Mouse (Mus musculus): Measurements from ENCODE around the gene Olfr1049. TPM values are rescaled to one million over a fixed set of nuclear protein-coding genes. Genes with fewer than 3 reads are reported as not detected.

Olfr1049 gene
- not detected for polyA plus RNA-seq (2015; fragmentation: Illumina TruSeq; extraction: RNeasy Lipid Tissue Mini Kit (QIAGEN cat#74804); ENCODE audit: insufficient read depth, low replicate concordance)

GRCm38 (mm10) chr2:86258228-86258627, at the start of gene Olfr1049:
Olfr1049 (minus strand) TSS chr2:86258328.

GRCm38 (mm10) chr2:86292155-86292554, 34.0 kb upstream of the Olfr1049 start, which contains the start of gene Olfr1052:
Olfr1052 (plus strand) TSS chr2:86292455.

DNA sequence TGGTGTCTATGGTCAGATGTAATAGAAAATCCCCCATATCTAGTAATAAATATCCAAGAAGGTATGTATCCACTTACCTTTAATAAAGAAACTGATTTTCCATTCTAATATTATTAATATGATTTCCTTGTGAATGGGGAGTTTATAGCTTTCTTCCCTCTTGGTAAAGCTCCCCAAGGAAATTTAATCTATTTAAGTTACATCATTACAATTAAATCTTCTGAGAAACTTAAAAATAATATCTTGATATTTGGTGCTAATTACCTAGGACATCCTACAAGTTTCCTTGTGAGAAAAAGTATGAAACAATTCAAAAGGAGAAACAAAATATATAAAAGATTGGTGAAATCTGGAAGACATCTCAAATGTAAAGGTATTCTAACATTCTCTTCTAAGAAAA, 20.9 kb upstream of the Olfr1049 start, which contains the start of gene Olfr1051:
TSS of gene Olfr1051 (minus strand) at position 101 of the 400 bp plus-strand sequence.

DNA sequence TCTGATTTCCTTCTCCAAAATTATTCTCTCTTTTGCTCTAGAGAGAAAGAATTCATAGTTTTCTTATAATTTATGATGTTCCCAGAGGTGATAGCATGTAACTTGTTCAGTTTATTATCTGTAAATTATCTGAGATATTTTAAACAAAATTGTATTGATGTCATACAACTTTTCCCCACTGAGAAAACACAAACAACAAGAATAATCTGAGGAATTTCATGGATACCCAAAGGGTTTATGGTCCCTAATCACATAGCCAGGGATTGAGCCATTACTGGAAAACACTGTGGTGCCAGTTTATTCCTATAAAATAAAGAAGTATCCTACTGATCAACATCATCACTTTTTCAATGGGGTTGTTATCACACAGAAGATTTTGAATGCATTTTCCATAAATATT, 17.9 kb downstream of the Olfr1049 start, which contains the start of gene Olfr1048:
TSS of gene Olfr1048 (minus strand) at position 101 of the 400 bp plus-strand sequence.

DNA sequence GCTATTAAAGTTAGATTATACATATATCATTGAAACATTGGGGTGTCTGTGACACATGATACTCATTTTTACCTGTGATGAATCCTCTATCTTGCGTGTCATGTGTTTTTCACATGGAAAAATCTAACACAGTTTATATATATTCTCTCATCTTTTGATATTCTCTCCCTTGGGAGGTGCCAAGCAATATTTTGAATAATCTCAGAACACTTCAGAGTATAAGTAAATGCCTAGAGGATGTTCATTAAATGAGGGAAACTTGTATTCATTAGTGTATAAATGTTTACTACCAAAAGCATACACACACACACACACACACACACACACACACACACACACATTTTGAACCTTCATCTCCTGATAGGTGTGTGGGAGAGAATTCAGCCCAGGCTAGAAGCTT, 26.8 kb downstream of the Olfr1049 start, which contains the start of gene Olfr1047:
TSS of gene Olfr1047 (minus strand) at position 101 of the 400 bp plus-strand sequence.

GRCm38 (mm10) chr2:86219214-86219613, 38.9 kb downstream of the Olfr1049 start, which contains the start of gene Olfr1046:
Olfr1046 (minus strand) TSS chr2:86219314.

Other genes starting within 250 kb of the Olfr1049 start
- gene Olfr1033, start 237.7 kb downstream of the Olfr1049 start, polyA plus RNA-seq (2015; fragmentation: Illumina TruSeq; extraction: RNeasy Lipid Tissue Mini Kit (QIAGEN cat#74804); ENCODE audit: insufficient read depth, low replicate concordance): 3.5 TPM
- 0.54 TPM for gene Olfr1034, start 212.5 kb downstream of the Olfr1049 start, polyA plus RNA-seq (2015; fragmentation: Illumina TruSeq; extraction: RNeasy Lipid Tissue Mini Kit (QIAGEN cat#74804); ENCODE audit: insufficient read depth, low replicate concordance)
- gene Olfr1036, start 184.3 kb downstream of the Olfr1049 start, polyA plus RNA-seq (2015; fragmentation: Illumina TruSeq; extraction: RNeasy Lipid Tissue Mini Kit (QIAGEN cat#74804); ENCODE audit: insufficient read depth, low replicate concordance): not detected
- not detected for gene Olfr1037, start 170.9 kb downstream of the Olfr1049 start, polyA plus RNA-seq (2015; fragmentation: Illumina TruSeq; extraction: RNeasy Lipid Tissue Mini Kit (QIAGEN cat#74804); ENCODE audit: insufficient read depth, low replicate concordance)
- not detected for gene Olfr1039, start 122.4 kb downstream of the Olfr1049 start, polyA plus RNA-seq (2015; fragmentation: Illumina TruSeq; extraction: RNeasy Lipid Tissue Mini Kit (QIAGEN cat#74804); ENCODE audit: insufficient read depth, low replicate concordance)
- not detected for gene Olfr1040, start 111.6 kb downstream of the Olfr1049 start, polyA plus RNA-seq (2015; fragmentation: Illumina TruSeq; extraction: RNeasy Lipid Tissue Mini Kit (QIAGEN cat#74804); ENCODE audit: insufficient read depth, low replicate concordance)
- gene Olfr1042, start 96.5 kb downstream of the Olfr1049 start, polyA plus RNA-seq (2015; fragmentation: Illumina TruSeq; extraction: RNeasy Lipid Tissue Mini Kit (QIAGEN cat#74804); ENCODE audit: insufficient read depth, low replicate concordance): not detected
- not detected for gene Olfr1043, start 90.8 kb downstream of the Olfr1049 start, polyA plus RNA-seq (2015; fragmentation: Illumina TruSeq; extraction: RNeasy Lipid Tissue Mini Kit (QIAGEN cat#74804); ENCODE audit: insufficient read depth, low replicate concordance)
- not detected for gene Olfr1044, start 80.5 kb downstream of the Olfr1049 start, polyA plus RNA-seq (2015; fragmentation: Illumina TruSeq; extraction: RNeasy Lipid Tissue Mini Kit (QIAGEN cat#74804); ENCODE audit: insufficient read depth, low replicate concordance)
- not detected for gene Olfr52, start 72.6 kb downstream of the Olfr1049 start, polyA plus RNA-seq (2015; fragmentation: Illumina TruSeq; extraction: RNeasy Lipid Tissue Mini Kit (QIAGEN cat#74804); ENCODE audit: insufficient read depth, low replicate concordance)
- not detected for gene Olfr1045, start 55.3 kb downstream of the Olfr1049 start, polyA plus RNA-seq (2015; fragmentation: Illumina TruSeq; extraction: RNeasy Lipid Tissue Mini Kit (QIAGEN cat#74804); ENCODE audit: insufficient read depth, low replicate concordance)
- gene Olfr1046, start 39.0 kb downstream of the Olfr1049 start, polyA plus RNA-seq (2015; fragmentation: Illumina TruSeq; extraction: RNeasy Lipid Tissue Mini Kit (QIAGEN cat#74804); ENCODE audit: insufficient read depth, low replicate concordance): not detected
- gene Olfr1047, start 26.9 kb downstream of the Olfr1049 start, polyA plus RNA-seq (2015; fragmentation: Illumina TruSeq; extraction: RNeasy Lipid Tissue Mini Kit (QIAGEN cat#74804); ENCODE audit: insufficient read depth, low replicate concordance): not detected
- not detected for gene Olfr1048, start 18.0 kb downstream of the Olfr1049 start, polyA plus RNA-seq (2015; fragmentation: Illumina TruSeq; extraction: RNeasy Lipid Tissue Mini Kit (QIAGEN cat#74804); ENCODE audit: insufficient read depth, low replicate concordance)
- gene Olfr1051, start 20.8 kb upstream of the Olfr1049 start, polyA plus RNA-seq (2015; fragmentation: Illumina TruSeq; extraction: RNeasy Lipid Tissue Mini Kit (QIAGEN cat#74804); ENCODE audit: insufficient read depth, low replicate concordance): not detected
- not detected for gene Olfr1052, start 34.1 kb upstream of the Olfr1049 start, polyA plus RNA-seq (2015; fragmentation: Illumina TruSeq; extraction: RNeasy Lipid Tissue Mini Kit (QIAGEN cat#74804); ENCODE audit: insufficient read depth, low replicate concordance)
- gene Olfr1053, start 57.0 kb upstream of the Olfr1049 start, polyA plus RNA-seq (2015; fragmentation: Illumina TruSeq; extraction: RNeasy Lipid Tissue Mini Kit (QIAGEN cat#74804); ENCODE audit: insufficient read depth, low replicate concordance): not detected
- gene Olfr1054, start 77.1 kb upstream of the Olfr1049 start, polyA plus RNA-seq (2015; fragmentation: Illumina TruSeq; extraction: RNeasy Lipid Tissue Mini Kit (QIAGEN cat#74804); ENCODE audit: insufficient read depth, low replicate concordance): not detected
- gene Olfr1055, start 92.0 kb upstream of the Olfr1049 start, polyA plus RNA-seq (2015; fragmentation: Illumina TruSeq; extraction: RNeasy Lipid Tissue Mini Kit (QIAGEN cat#74804); ENCODE audit: insufficient read depth, low replicate concordance): not detected
- not detected for gene Olfr1056, start 104.1 kb upstream of the Olfr1049 start, polyA plus RNA-seq (2015; fragmentation: Illumina TruSeq; extraction: RNeasy Lipid Tissue Mini Kit (QIAGEN cat#74804); ENCODE audit: insufficient read depth, low replicate concordance)
- not detected for gene Olfr1057, start 120.1 kb upstream of the Olfr1049 start, polyA plus RNA-seq (2015; fragmentation: Illumina TruSeq; extraction: RNeasy Lipid Tissue Mini Kit (QIAGEN cat#74804); ENCODE audit: insufficient read depth, low replicate concordance)
- not detected for gene Olfr1058, start 130.2 kb upstream of the Olfr1049 start, polyA plus RNA-seq (2015; fragmentation: Illumina TruSeq; extraction: RNeasy Lipid Tissue Mini Kit (QIAGEN cat#74804); ENCODE audit: insufficient read depth, low replicate concordance)
- not detected for gene Olfr1061, start 155.7 kb upstream of the Olfr1049 start, polyA plus RNA-seq (2015; fragmentation: Illumina TruSeq; extraction: RNeasy Lipid Tissue Mini Kit (QIAGEN cat#74804); ENCODE audit: insufficient read depth, low replicate concordance)
- not detected for gene Olfr1062, start 168.4 kb upstream of the Olfr1049 start, polyA plus RNA-seq (2015; fragmentation: Illumina TruSeq; extraction: RNeasy Lipid Tissue Mini Kit (QIAGEN cat#74804); ENCODE audit: insufficient read depth, low replicate concordance)
- gene Olfr1065, start 192.3 kb upstream of the Olfr1049 start, polyA plus RNA-seq (2015; fragmentation: Illumina TruSeq; extraction: RNeasy Lipid Tissue Mini Kit (QIAGEN cat#74804); ENCODE audit: insufficient read depth, low replicate concordance): not detected
- not detected for gene Olfr1066, start 197.9 kb upstream of the Olfr1049 start, polyA plus RNA-seq (2015; fragmentation: Illumina TruSeq; extraction: RNeasy Lipid Tissue Mini Kit (QIAGEN cat#74804); ENCODE audit: insufficient read depth, low replicate concordance)
- not detected for gene Olfr228, start 229.1 kb upstream of the Olfr1049 start, polyA plus RNA-seq (2015; fragmentation: Illumina TruSeq; extraction: RNeasy Lipid Tissue Mini Kit (QIAGEN cat#74804); ENCODE audit: insufficient read depth, low replicate concordance)

Measured in spleen, adult 10 weeks (tissue).